Mouse (Mus musculus) adrenal gland, postnatal 4 days (tissue): ENCODE measurements around the gene Tgfa. TPM values are rescaled to one million over a fixed set of nuclear protein-coding genes. Genes with fewer than 3 reads are reported as not detected.

Experiments
- DNase-seq, 2 experiments: peaks; one replicate each; pipeline ENCODE4 v3.0.0; 2021 to 2022; ENCODE audit warnings: low spot score in 2 of 2, mixed read lengths in 2 of 2
- total RNA-seq, 2 experiments: library from RNA; stranded (reverse); gene quantifications; 2 replicates each; pipeline ENCODE4 v1.2.3; 2021

Tgfa gene
- total RNA-seq, 2 experiments from 2014 or later, result 10.2 to 10.4 TPM

DNA sequence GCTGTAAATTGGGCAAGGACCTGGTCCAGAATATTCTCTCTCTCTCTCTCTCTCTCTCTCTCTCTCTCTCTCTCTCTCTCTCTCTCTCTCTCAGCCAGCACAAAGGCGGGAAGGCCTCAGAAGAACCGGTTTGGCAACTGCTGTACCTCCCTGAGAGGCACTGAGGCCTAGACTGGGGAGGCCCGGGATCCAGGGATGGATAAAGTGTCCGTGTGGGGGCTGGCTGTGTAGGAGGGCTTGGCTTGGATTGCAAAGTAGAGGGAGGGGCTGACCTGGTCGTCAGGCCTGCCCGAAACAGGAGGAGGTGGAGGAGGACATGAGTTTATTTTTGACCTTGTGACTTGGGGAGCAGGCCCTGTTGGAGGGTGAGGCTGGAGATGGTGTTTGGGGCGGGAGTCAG lies 27.4 kb downstream of the Tgfa start:
- no peak for DNase-seq

DNA sequence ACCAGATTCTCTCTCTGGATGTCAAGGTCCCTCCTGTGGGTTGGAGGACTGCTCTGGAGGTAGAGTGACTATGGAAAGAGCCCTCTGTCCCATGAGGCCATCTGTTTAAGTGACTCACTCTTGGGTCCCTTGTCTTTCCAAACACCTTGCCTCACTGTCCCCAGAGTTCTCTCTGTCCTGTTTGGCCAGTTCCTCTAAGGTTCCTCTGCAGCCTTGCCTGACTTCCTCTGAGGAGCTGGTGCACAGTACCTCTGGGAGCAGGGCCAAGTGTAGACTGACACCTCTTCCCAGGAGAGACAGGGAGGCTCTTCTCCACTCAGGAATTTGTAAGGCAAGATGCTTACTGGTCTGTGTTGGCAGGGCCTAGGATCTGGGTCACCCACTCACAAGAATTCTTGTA lies 30.6 kb downstream of the Tgfa start:
- DNase-seq, result no peak

DNA sequence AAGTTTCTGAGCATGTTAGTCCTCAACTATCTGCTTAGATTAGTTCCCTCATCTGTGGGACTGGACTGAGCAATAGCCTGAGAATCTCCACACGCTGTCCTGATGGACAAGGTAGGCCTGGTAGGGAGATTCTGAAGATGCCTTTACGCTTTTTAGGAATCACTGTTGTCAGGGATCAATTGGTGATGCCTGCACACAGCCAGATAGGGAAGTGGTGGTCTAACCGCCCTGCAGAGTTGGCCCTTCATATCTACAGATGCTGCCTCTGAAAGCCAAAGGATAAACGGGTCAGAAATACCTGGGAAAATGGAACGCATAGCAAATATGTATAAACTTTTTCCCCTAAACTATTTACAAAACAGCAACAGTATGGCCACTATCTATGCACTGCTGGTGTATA lies 37.3 kb downstream of the Tgfa start:
- DNase-seq, result no peak

DNA sequence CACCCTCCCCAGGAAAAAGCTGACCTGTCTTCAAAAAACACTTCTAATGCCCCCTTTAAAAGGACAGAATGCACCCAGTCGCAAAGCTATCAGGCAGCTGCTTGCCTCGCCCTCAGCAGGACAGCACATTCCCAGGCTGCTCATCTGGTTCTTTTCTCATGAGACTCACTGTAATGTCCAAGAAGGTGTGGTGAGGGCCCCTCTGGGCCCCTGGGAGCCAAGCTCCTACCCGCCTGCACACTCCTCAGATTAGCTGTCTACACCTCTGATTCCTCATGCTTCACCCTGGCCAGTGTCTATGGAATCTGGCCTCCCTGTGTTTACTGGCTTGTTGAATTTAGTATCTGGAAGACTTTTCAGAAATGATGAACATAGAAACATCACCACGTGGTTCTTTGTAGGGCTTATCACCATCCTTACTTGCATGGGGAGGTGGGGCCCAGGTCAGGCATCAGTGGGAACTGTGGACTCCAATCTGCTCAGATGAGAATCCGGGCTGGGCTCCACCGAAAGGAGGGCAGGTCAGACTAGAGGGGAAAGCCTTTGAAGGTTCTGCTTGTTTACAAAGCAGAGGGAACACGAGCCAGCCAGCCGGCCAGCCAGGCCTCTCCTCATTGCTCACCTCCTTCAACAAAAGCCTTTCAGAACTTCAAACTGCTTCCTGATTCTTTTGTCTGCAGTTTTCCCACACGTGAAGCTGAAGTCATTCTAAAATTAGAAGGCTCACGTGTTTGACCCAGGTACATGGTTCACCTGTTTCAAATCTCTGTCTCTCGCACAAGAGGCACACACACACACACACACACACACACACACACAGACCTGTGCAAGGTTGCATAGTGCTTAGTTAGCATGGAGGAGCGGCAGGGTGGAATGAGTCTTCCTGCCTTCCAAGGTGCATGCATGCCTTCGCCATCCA lies 38.7 kb downstream of the Tgfa start:
- no peak for DNase-seq

DNA sequence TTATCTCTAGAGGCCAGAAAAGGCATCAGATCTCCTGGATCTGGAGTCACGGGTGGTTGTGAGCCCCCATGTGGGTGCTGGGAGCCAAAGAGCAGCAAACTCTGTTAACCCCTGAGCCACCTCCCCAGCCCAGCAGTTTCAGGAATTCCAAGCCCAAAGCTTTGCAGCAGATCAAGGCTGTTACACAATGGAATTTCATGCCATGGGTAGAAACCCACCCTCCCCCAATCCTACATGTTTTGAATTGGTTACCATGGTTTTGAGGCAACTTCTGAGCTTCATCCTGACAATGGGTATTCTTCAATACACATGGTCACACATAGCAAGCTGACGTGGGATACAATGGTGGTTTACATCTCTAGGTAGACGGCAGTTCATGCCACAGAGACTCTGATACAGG lies 49.8 kb downstream of the Tgfa start:
- DNase-seq, result no peak

DNA sequence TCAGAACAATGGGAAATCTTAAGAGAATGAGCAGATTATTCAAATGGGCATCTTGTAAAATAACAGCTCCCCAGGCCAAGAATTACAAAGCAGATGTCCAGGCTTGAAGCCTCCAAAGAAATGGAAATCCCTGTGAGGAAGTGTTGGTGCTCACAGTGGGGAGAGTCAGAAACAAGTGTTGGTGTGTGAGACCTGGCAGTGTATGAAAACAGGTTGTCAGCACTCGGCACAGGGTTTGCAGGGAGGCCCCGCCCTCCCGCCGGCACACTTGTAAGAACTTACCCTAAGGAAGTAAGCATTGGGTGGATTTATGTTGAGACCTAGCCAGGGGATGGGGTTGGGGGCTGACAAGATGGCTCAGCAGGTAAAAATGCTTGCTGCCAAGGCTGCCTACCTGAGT lies 50.9 kb downstream of the Tgfa start:
- no peak for DNase-seq

DNA sequence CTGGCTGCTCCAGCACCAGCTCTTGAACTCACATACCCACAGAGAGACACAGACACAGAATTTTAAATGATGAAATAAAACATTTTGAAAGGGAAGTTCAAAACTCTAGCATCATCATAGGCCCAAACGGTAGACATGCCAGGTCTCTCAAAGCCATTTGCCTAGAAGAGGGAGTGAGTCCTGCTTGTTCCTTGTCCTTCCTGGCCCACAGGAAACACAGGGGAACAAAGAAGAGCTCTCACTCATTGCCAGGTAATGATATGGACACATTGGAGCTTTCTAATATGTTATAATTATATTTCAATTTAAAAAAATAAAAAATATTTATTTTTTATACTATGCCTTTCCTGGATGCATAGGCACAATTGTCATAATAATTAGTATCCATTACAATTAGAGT lies 53.5 kb downstream of the Tgfa start:
- DNase-seq, result no peak

DNA sequence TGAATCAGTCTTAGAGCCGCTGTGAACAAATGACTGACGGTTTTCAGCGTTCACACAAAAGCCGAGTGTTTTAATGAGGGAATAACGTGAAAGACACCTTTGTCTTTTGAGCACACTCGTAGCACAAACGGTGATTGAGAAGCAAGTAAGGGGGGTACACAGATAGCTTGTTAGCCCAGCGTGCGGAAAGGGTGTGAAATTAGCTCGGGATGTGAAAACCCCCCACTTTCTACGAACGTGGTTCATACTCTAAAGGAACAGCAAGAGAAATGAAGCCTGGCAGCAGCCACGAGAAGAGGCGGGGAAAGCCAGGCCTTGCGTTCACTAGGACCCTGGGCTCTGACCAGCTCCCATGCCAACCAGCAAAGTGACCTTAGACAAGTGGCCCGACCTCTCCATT lies 54.0 kb downstream of the Tgfa start:
- no peak for DNase-seq

DNA sequence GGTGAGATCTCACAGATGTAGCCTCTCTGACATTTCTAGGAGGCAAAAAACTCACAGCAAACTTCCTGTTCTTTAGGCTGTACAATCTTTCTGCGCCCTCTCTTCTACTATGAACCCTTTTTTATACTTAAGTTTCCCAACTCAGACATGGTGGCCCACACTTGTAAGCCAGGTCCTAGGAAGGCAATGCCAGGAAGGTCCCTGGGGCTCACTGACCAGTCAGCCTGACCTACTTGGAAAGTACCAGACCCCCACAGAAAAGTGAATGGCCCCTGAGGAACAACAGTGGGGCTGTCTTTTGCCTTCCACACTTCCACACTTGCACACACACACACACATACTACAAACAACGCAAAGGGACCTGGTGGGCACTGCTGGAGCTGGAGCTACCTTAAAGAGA lies 55.2 kb downstream of the Tgfa start:
- DNase-seq, result no peak

DNA sequence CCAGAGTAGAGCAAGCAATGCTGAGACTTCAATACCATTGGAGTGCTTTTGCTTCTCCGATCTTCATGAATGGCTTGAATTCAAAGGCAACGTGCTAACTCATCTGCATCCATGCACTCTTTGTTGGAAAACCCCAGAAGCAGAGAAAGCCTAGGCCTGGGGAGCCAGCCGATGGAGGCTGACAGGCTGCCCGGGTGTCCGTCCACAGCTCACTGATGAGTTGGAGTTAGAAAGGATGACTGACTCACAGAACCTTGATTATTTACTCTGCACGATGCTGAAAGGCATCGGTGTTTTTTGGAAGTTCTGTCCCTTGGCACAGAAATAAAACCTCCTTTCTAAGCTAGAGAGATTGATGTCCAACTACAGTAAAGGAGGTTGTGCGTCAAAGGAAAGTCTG lies 55.8 kb downstream of the Tgfa start:
- no peak for DNase-seq

DNA sequence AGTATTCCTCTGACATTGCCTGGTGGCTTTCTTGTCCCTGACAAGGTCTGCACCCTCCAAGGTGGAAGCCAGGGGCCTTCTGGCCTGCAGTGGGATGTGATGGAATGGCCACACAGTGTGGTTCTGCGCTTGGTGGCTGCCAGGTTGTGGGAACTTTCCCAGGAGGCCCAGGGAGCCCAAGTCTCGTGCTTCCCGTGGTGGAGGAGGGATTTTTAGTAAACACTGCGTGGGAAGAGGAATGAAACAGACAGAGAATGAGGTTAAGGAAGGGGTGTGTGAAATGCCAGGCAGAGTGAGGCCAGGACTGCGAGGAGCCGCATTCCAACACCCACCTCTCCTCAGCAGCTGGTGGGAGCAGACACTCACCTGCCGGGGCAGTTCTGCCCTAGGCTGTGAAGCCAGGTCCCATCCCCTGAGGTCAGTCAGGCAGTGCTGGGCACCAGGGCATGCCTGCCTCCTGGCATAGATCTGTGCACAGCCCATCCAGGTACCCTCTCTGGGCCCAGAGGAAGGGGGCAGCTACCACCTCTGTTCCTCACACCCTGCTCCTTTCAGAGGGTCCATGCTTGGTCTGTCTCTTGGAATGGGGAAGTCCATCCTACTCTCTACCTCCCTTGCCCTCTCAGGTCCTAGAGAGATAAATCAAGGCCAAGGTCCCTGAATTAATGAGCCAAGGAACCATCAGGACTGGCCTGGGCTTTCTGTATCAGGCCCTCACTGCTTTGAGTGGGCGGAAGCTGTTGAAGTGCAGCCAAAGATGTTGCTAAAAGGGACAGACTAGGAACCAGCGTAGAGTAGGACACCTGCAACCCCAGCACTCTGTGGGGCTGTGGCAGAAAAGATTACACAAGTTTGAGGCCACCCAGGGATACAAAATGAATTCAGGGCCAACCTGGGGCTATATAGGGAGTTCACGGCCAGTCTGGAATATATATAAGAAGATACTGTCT lies 57.4 kb downstream of the Tgfa start:
- DNase-seq, result no peak

DNA sequence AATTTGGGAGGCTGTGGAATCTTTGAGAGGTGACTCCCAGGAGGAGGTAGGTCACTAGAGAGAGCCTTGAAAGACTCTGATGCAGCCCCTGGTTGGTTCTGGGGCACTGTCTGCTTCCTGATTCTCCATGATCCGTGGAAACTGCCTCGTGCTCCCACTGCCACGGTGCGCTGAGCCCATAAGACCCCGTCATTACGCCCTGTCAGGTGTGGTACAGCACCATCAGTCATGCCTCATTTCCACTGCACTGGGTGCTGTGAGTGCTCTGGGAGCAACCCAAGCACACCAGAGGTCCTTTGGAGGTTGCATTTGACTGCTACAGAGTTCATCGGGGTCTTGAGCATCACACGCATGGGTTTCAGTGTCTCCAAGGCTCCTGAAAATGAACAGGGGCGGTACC lies 60.9 kb downstream of the Tgfa start:
- no peak for DNase-seq

DNA sequence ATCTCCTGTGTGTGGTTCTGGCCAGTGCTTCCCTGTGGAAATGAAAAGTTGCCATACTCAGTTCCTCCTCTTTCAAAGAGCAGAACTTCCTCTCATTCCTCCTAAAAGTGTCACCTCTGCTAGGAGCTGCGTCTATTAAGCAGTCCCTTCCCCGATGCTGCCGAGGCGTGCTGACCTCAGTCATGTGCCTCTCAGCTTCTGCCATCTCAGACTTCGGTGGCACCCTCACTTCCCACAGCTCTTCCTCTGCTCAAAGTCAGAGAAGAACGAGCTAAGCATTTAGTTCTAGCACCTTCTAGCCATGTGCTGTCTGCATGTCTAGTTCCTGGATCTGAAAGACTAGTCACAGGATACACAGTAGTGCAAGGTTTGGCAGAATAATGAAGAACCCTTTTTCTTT lies 64.2 kb downstream of the Tgfa start:
- DNase-seq, result no peak

DNA sequence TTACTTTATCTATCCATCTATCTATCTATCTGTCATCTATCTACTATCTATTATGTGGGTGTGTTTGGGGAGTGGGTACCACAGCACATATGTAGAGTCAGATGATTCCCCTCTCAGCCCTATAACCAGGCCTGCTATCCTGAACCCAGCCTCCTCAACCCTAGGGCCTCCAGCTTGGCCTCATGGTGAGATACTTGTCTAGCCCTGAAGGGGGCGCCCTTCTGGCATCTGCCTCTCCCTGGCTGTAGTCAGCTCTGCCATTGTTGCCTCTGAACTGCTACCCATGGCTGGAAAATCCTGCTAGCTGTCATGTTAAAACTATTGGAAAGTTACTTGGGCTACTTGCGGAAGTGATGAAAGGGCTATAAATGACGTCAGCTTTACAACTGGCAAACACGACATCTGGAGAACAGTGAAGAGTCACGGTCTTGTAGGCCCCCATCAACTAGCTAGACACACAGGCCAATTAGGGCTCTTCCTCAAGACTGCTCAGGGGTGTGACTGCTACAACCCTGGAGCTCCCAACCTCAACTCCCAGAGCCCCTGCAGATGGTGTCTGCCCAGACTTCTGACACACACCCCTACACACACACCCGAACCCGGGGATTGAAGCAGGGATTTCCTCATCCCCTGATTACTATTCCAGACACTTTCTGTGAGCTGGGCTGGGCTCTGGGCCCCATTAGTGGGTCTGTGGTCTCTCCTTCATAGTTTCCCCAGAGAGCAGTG lies 65.5 kb downstream of the Tgfa start:
- DNase-seq, result no peak

DNA sequence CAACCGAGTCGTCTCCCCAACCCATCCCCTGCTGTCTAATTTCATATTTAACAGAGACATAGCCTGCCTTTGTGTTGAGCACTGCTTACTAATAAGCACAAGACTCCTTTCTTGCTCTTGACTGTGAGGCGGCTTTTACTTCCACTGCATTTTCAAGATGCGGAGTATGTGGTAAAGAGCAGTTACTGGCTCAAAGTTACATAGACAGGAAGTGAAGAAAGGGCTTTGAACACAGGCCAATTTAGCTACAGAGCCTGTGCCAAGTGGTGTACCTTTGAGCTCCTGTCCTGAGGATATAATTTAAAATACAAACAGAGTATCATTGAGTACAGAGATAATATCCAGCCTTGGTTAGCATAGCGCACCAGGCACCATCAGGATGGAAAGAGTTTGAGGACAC lies 71.8 kb downstream of the Tgfa start:
- DNase-seq, result no peak

DNA sequence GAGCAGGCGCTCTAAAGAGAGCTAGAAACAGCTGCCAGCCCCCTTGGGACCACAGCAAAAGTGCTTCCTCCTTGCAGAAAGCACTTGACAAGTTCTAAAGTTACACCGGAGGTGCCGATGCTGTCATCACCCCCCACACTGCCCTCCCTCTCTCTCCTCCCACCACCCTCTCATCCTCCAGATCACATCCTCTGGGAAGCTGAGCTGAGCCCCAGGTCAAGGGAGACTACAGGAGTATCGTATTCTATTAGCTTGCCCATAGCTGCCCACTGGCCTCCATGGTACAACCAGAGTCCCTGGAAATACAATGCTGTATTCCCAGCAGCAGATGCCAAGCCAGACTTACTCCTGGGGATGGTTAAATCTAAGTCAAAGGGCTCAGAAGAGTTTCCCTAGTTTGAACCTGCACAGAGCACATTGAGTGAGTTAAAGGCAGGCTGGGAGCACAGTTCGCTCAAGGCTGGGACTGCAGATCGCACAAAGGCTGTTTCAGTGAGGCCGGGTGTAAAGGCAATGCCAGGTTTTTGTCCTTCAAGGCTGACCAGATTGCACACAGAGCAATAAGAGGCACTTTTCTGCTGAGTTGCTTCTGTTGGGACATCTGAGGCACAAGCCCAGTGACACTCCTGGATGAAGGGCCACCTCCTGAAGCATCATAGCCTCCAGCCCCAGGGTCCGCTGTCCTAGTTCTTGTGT lies 75.5 kb downstream of the Tgfa start:
- no peak for DNase-seq

DNA sequence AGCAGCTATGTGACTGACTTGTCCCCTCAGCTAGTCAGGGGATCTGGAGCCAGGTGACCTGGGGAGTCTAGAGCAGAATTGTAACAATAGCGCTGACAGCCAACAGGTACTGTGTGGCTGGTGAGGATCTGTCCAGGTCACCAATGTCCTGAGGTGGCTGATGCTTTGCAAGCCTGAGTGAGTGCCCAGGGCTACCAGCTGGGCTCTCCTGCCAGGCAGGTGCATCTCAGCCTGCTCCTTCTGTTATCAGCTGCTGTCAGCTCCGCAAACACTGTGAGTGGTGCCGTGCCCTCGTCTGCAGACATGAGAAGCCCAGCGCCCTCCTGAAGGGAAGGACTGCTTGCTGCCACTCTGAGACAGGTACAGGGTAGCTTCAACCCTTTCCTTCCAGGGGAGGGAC lies 76.1 kb downstream of the Tgfa start:
- no peak for DNase-seq

DNA sequence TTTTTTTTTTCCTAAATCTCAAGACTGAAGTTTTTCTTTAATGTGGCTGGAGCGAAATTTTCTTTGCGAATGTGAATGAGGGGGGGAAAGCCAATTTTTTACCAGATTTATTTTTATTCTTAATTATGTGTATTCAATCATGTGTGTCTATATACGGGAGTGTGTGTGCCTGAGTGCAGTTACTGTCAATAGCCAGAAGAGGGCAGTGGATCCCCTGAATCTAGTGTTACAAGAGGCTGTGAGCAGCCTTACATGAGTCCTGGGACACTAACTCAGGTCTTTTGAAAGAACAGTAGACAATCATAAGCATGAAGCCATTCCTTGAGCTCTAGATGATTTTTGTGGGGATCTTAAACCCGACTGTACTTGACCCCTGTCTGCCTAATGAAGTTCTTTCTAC lies 80.7 kb downstream of the Tgfa start:
- no peak for DNase-seq

DNA sequence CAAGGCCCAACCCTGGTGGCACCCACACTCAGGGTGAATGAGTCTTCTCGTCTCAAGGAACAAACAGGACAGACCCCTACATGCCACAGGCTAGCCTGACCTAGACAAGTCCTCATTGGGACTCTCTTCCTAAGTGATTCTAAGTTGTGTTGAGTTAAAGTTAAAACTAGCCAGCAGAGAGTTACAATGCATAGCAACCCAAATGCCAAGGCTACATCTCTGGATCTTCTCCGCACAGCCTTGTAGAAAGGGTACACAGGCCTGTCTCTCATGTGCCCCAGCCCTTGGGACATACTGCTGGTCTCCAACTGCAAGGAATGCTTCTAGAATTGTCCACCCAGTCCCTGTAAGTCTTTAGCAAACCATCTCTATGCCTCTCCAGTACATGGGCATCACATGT lies 81.8 kb downstream of the Tgfa start:
- DNase-seq, result no peak

DNA sequence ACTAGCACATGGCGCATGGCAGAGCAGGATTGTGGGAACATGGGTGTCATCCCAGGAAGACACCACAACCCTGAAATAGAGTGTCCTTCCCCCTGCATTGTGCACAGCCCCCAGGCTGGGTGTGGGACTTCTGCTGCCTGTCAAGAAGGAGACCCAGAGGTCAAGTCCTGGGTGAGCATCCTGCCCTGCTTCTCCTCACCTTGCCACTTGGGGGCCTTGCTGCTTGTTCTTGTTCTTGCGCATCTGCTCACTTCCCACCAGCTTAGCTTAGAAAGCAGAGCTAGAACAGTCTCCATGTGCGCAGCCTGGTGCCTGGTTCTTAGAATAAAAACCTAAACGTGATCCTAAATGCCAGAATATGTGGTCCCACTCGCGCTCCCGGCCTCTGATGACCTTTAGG lies 82.6 kb downstream of the Tgfa start:
- DNase-seq, result no peak
